Comparison of ENCODE assay signal across 14 mouse cellular contexts in the genomic region with DNA sequence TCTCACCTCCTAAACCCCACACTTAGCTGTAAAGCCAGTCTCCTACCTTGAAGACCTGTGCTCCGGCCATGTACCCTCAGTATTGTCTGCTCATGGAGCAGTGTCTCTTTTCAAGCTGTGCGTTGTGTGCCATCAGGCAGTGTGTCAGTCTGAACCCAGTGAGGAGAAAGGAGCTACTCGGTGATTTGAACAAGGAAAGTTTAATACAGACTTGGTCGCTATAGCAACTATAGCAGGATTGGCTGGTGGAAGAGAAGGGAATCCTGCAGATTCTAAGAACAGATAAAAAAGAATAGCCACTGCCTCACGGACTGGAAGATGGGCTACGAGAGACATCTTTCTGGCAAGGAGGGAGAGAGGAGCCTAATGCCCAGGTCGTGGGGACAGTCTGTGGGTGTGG.
"Had no signal": no experiment of that assay in that cellular context is flagged by ENCODE, and none has a peak within 500 bp of the region (broad histone marks: within the 10 kb centered on the region; RNA-seq: fewer than 3 reads in every experiment).

No protein-coding gene starts in this region.

- H3K4me3 ChIP-seq: liver, embryonic 13.5 days; midbrain, embryonic 13.5 days had no signal

- ATAC-seq: intestine, postnatal 0 days; midbrain, embryonic 13.5 days had no signal

- DNase-seq: kidney, adult 2 months; kidney, postnatal 25 days; liver, embryonic 13.5 days; lung, adult 2 months; lung, postnatal 14 days; lung, postnatal 4 days; right cerebral cortex, postnatal 4 days; thymus, adult 2 months; thymus, postnatal 14 days; thymus, postnatal 4 days had no signal

- H3K4me1 ChIP-seq: liver, embryonic 13.5 days had no signal

- H3K27me3 ChIP-seq: liver, embryonic 13.5 days; midbrain, embryonic 13.5 days had no signal

- H3K4me2 ChIP-seq: liver, embryonic 13.5 days; midbrain, embryonic 13.5 days had no signal

- H3K36me3 ChIP-seq: liver, embryonic 13.5 days; midbrain, embryonic 13.5 days had no signal

- H3K27ac ChIP-seq: kidney, postnatal 0 days; liver, embryonic 13.5 days; midbrain, embryonic 13.5 days; stomach, postnatal 0 days had no signal

- H3K9me3 ChIP-seq: liver, embryonic 13.5 days; midbrain, embryonic 13.5 days had no signal

- H3K9ac ChIP-seq: liver, embryonic 13.5 days; midbrain, embryonic 13.5 days had no signal
